Mouse (Mus musculus) monocyte, adult 2 months (primary cell): Measurements from ENCODE around the gene Plppr3.

Source experiments
- DNase-seq, 2 experiments: peaks; one replicate each; pipeline ENCODE4 v3.0.0; 2022; ENCODE audit warnings: low spot score in 2 of 2, low read depth in 1 of 2

Plppr3 gene

DNA sequence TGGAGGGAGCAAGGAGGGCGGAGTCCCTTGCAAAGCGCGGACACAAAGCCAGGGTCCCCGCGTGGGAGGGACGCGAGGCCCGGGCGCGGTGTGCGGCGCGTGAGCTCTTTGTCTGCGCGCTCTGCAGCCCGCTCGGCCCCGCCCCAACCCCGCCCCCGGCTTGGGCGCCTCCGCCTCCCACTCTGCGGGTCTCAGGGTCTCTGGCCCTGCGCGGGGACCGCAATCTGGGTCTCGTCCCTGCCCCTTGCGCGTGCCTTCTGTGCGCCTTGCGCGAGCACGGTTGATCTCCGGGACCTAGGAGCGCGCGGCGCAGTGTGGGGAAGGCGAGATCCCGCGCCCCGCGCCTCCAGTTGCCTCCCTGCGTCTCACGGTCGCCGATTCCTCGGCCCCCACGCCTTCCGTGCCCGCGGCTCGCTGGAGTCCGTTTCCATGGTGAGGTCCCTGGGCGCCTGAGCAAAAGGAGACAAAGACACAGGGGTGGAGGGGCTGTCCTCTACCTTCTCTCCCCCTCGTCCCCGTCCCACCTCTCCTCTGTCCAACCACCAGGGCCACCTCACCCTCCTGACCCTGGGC is at the start of gene Plppr3, which contains the start of gene Prtn3:
Gene Plppr3 (minus strand): TSS at position 345 of the 573 bp plus-strand sequence.
Gene Prtn3 (plus strand): TSS at position 187 of the 573 bp plus-strand sequence.
- DNase-seq, result no peak

GRCm38 (mm10) chr10:79921572-79921971 is 47.1 kb upstream of the Plppr3 start:
- no peak for DNase-seq

DNA sequence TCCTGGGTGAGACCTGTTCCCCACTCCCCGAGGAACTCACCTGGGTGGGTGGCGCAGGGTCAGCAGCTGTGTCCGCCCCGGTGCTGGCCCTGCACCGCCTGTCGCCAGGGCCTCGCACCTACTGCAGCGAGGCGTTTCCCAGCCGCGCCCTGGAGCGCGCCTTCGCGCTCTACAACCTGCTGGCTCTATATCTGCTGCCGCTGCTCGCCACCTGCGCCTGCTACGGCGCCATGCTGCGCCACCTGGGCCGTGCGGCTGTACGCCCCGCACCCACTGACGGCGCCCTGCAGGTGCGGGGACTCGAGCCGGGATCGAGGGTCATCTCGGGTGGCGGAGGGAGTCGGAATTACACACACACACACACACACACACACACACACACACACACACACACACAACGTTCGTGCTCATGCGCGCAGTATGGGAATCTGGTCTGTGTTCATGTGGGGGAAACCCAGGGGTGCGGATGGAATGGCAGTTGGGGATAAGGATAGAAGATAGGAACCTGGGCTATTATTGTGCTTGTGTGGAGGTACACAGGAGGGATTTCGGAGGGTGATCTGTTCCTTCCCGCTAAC is 46.6 kb upstream of the Plppr3 start, which contains the start of gene R3hdm4:
Gene R3hdm4 (minus strand): TSS at position 251 of the 578 bp plus-strand sequence.
- no peak for DNase-seq

- DNase-seq, result no peak
Observed at GRCm38 (mm10) chr10:79920056-79920890, 45.8 kb upstream of the Plppr3 start.

DNA sequence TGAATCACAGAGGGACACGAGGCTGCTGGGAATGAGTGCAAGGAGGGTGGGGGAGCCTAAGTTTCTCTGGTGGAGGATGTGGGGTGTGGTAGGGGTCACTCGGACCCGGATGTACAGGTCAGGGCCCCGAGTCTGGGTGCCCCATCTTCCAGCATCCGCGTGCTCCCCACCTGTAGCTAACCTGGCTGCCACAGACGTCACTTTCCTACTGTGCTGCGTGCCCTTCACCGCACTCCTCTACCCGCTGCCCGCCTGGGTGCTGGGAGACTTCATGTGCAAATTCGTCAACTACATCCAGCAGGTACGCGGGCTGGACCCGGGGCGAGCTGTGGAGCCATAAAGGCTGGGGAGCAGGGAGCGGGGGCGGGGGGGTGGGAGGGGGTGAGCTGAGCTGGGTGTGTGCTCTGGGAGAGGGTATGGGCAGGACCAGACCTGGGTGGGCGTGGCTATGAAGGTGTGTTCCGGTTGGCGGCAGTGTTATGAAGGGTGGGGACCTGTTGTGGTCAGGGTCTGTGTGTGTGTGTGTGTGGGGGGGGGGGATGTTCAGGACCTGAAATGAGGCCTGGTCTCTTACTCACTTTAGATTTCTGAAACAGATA is 44.9 kb upstream of the Plppr3 start:
- no peak for DNase-seq

DNA sequence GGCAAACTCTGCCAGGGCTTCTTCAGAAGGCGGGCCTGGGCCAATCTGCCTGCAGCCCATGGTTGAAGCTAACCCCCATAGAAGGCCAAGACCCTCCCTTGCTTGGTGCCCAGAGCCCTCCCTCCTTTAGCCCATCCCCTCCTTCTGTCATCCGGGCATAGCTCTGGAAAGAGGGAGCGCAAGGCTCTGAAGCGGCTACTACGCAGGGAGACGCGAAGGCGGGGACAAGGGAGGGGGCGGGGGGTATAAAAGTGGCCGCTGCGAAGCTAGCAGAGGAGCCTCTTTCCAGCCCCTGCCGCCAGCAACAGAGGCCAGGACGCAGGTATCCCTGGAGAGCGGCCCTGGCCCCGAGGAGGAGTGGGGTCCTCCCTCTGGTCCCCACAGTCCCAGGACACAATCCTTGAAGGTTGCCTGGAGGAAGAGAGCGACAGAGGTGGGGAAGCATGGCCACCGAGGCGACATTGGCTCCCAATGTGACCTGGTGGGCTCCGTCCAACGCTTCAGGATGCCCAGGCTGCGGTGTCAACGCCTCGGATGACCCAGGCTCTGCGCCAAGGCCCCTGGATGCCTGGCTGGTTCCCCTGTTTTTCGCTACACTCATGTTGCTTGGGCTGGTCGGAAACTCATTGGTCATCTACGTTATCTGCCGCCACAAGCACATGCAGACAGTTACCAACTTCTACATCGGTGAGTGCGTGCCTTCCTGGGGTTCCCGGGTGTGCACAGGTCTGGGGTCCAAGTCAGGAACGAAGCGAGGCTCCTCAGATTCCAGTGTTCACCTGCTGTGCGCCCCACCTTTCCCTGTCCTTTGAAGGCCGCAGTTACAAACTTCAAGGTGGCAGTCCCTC is 44.0 kb upstream of the Plppr3 start:
- DNase-seq, result no peak

DNA sequence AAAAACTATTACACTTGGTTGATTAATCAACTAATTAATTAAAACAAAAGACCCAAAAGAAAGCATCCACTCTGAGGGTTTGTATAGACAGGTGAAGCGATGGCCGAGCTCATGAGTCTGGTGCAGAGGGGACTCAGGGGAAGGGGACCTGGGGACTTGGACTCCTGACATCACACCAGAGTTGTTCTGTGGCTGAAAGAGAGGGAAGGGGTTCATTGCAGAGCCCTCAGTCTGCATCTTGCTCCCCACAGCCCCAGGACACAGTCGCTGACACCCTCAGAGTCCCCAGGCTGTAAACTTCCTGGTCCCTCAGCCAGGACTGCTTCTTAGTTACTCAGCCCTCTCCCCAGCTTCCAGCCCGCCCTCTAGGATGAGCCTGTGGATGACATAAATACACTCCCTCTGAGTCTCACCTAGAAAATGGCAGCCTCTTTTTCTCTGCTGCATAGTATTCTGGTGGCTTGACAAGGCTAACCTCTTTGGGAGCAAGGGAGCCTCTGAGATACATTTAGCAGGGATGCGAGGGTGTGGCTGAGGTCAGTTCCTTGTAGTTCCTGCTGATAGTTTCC is 43.2 kb upstream of the Plppr3 start:
- no peak for DNase-seq

DNA sequence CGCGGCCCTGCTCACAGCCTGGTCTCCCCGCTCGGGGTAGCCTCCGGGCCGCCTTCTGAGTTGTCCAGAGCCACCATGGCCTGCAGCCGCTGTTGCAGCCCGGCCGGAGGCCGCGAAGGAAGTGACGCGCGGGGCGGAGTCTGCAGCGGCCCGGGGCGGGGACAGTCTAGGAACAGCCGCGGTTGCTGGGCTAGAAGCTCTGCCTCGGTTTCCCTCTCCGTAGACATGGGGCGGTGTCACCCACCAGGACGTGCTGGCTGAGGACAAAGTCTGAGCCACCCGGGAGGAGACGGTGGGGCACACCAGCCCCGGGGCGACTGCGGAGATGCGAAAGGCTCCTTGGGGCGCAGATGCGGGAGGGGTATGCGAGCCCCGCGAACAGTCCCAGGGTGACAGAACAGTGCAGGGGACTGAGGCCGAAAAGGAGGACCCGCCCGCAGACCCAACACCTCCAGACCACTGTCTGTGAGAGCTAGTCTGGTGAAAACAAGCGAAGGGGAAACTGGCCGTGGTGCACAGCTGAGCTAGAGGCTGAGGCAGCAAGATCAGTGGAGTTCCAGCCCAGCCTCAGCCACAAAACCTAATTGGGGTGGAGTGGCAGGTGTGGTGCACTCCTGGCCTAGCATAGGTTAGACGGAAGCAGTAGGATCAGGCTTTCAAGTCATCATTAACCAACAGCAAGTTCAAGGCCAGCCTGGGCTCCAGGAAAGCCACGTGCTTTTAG is 42.5 kb upstream of the Plppr3 start, which contains the start of gene Kiss1r:
Gene Kiss1r (plus strand): TSS at position 164 of the 724 bp plus-strand sequence.
- peak; percentile 42 to 79 for DNase-seq

GRCm38 (mm10) chr10:79916081-79916480 is 41.6 kb upstream of the Plppr3 start:
- no peak for DNase-seq

GRCm38 (mm10) chr10:79914948-79915596 is 40.6 kb upstream of the Plppr3 start:
- no peak for DNase-seq

GRCm38 (mm10) chr10:79914131-79914947 is 39.9 kb upstream of the Plppr3 start:
- no peak for DNase-seq

DNA sequence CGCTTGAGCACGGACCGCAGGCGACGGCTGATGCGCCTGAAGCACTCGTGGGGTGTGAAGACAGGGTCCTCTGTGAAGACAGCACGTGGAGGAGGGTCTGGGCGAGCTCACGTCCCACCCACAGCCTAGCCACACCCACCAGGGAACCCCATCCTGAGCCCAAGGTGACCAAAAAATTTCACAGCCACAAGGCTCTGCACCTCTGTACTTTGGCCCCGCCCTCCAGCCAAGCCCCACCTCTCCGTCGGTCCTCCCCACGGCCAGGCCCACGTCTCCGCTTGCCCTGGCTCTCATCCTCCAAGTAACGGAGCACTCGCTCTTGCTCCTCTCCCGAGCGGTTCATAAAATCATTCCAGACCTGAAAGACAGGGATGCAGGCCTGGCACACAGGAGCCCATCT is 38.0 kb upstream of the Plppr3 start:
- no peak for DNase-seq

GRCm38 (mm10) chr10:79910556-79910955 is 36.1 kb upstream of the Plppr3 start, which contains the start of gene Gm26602:
Gene Gm26602, plus strand, starts transcription at chr10:79910856.
- no peak for DNase-seq

DNA sequence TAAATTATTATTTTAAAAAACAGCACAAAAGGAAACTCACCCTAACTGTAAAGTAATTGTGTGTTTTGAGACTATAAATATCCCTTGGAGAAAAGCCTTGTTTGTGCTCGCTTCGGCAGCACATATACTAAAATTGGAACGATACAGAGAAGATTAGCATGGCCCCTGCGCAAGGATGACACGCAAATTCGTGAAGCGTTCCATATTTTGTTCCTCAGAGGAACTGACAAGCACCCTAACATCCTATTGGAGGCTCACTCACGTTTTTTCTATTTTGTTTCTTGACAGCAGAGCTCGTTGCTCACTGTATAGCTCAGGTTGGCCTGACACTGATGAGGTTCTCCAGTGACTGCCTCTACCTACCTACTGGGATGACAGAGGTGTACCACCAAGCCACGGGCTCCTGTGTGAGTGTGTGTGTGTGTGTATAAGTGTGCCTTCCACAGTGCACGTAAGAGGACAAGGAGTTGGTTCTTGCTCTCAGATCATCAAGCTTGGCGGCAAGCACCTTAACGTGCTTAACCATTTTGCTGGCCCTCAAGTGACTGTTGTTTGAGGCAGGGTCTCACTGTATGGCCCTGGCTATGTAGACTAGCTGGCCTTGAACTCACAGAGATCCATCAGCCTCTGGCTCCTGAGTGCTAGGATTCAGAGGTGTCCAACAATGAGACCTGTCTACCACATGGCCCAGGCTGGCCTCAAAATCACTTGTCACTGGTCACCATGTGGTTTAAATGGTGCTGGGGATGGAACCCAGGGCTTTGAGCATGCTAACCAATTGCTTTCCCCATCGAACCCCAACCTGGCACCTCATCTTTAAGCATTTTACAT is 34.9 kb upstream of the Plppr3 start:
- peak in 1 of 2 experiments; percentile 41 for DNase-seq

- DNase-seq, result peak; percentile 93 to 97
Observed at GRCm38 (mm10) chr10:79908167-79909091, 34.0 kb upstream of the Plppr3 start, which contains the start of gene Med16. Gene Med16, minus strand, starts transcription at chr10:79908923.

DNA sequence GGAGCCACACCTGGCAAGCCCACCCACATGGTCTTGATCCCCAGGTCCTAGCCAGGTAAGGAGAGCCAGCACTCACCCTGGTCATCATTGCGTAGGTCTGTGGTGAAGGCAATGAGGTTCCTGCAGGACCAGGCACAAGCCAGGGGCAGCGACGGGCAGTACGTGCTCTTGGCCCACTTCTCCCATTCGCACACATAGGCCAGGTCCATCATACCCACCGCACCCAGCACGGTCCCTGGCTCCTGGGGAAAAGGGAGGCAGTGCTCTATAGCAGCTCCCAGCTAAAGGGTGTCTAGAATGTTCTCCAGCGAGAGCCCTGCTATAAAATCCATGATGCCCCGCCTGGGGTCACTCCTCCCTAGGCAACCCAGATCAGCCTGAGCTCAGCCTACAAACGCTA is 33.0 kb upstream of the Plppr3 start:
- no peak for DNase-seq
